8 mouse cellular contexts compared by ENCODE assay signal in the genomic region with DNA sequence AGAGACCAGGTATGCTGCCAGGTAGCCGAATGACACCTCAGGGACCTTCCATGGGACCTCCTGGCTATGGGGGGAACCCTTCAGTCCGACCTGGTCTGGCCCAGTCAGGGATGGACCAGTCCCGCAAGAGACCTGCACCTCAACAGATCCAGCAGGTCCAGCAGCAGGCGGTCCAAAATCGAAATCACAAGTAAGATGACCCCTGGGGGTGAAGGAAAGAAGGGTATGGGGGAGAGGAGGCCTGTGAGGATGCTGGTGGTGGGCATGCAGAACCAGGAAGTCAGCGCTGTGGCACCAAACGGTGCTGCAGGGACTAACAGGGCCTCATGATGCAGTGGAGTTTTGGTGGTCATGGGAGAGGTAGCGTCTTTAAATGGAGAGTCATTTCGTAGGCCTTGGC. TPM values are rescaled to one million over a fixed set of nuclear protein-coding genes. Genes with fewer than 3 reads are reported as not detected.
A peak's percentile ranks its signal among the peaks of the same experiment; 100 is the strongest.
DNase-seq lines count a peak whose midpoint lies in the region; ATAC-seq and TF ChIP-seq lines count a peak whose summit lies in the region.

No protein-coding gene starts in this region.

- H3K9me3 ChIP-seq in neural tube, embryonic 11.5 days (ENCODE audit: control insufficient read depth, low read length): no peaks in the 10 kb centered on the region
- H3K9me3 ChIP-seq in limb, embryonic 14.5 days (ENCODE audit: control insufficient read depth, low read length): no peaks in the 10 kb centered on the region
- no peaks in the 10 kb centered on the region for H3K9me3 ChIP-seq in stomach, embryonic 16.5 days (replicated peaks; ENCODE audit: control insufficient read depth, low read length)

- H3K4me3 ChIP-seq in neural tube, embryonic 11.5 days (ENCODE audit: low read depth, low read length): peak overlapping the region; percentile 85
- H3K4me3 ChIP-seq in limb, embryonic 14.5 days (replicated peaks; ENCODE audit: low read length): peak overlapping the region; percentile 86
- peak overlapping the region; percentile 86 for H3K4me3 ChIP-seq in stomach, embryonic 16.5 days (replicated peaks; ENCODE audit: low read length)

- WGBS in neural tube, embryonic 11.5 days: 64% methylated on average over 9 of the region's 9 CpGs
- 67% methylated on average over 9 of the region's 9 CpGs for WGBS in limb, embryonic 14.5 days
- WGBS in stomach, embryonic 16.5 days: 66% methylated on average over 9 of the region's 9 CpGs

- peaks cover 18% of the 10 kb centered on the region for H3K4me1 ChIP-seq in neural tube, embryonic 11.5 days (ENCODE audit: control insufficient read depth, insufficient read depth, low read length)
- peaks cover 19% of the 10 kb centered on the region for H3K4me1 ChIP-seq in limb, embryonic 14.5 days (ENCODE audit: control insufficient read depth, insufficient read depth, low read length)
- peaks cover 23% of the 10 kb centered on the region for H3K4me1 ChIP-seq in stomach, embryonic 16.5 days (ENCODE audit: control insufficient read depth, insufficient read depth, low read length)

- no peak for TF ChIP-seq POLR2A in limb, embryonic 14.5 days (IDR thresholded peaks at IDR 0.05; ENCODE audit: borderline replicate concordance, extremely low read depth, insufficient read depth, insufficient read length)

- no peak for ATAC-seq in neural tube, embryonic 11.5 days (ENCODE audit: insufficient read depth, low FRiP score, low TSS enrichment)
- no peak for ATAC-seq in limb, embryonic 14.5 days (ENCODE audit: low FRiP score, low read depth)
- ATAC-seq in stomach, embryonic 16.5 days (ENCODE audit: insufficient read depth, low FRiP score): no peak

- H3K36me3 ChIP-seq in neural tube, embryonic 11.5 days (ENCODE audit: control insufficient read depth, insufficient read depth, low read length): peaks cover 19% of the 10 kb centered on the region
- H3K36me3 ChIP-seq in limb, embryonic 14.5 days (ENCODE audit: control insufficient read depth, insufficient read depth, low read length): peaks cover 43% of the 10 kb centered on the region
- H3K36me3 ChIP-seq in stomach, embryonic 16.5 days (ENCODE audit: control insufficient read depth, insufficient read depth, low read length): peaks cover 9% of the 10 kb centered on the region

- peak overlapping the region; percentile 96; the same call in 1 of the 2 replicates for H3K27ac ChIP-seq in neural tube, embryonic 11.5 days (ENCODE audit: low read depth, low read length)
- no peak overlapping the region for H3K27ac ChIP-seq in limb, embryonic 14.5 days (replicated peaks; ENCODE audit: low read depth, low read length)
- 0 out of 2 replicates have a peak overlapping the region, but pooled peaks have one; percentile 26 for H3K27ac ChIP-seq in stomach, embryonic 16.5 days (ENCODE audit: low read length)

- no peaks in the 10 kb centered on the region for H3K27me3 ChIP-seq in neural tube, embryonic 11.5 days (ENCODE audit: control insufficient read depth, insufficient read depth, low read length)
- H3K27me3 ChIP-seq in limb, embryonic 14.5 days (ENCODE audit: control insufficient read depth, insufficient read depth, low read length): no peaks in the 10 kb centered on the region
- H3K27me3 ChIP-seq in stomach, embryonic 16.5 days (ENCODE audit: control insufficient read depth, insufficient read depth, low read length): no peaks in the 10 kb centered on the region

- peak overlapping the region; percentile 63 for H3K4me2 ChIP-seq in neural tube, embryonic 11.5 days (ENCODE audit: low read depth)
- H3K4me2 ChIP-seq in limb, embryonic 14.5 days (replicated peaks; ENCODE audit: low read depth, low read length, severe bottlenecking): peak overlapping the region; percentile 78
- H3K4me2 ChIP-seq in stomach, embryonic 16.5 days (ENCODE audit: low read depth, low read length): peak overlapping the region; percentile 68

- peak; percentile 30 for DNase-seq in adrenal gland, postnatal 14 days
- no peak for DNase-seq in adrenal gland, postnatal 10 days
- no peak for DNase-seq in neural tube, embryonic 11.5 days (ENCODE audit: low spot score)
- no peak for DNase-seq in neural tube, embryonic 10.5 days (ENCODE audit: extremely low spot score, low spot score)
- no peak for DNase-seq in limb, embryonic 14.5 days (ENCODE audit: low spot score)
- DNase-seq in gastrocnemius, postnatal 36 days: no peak
- DNase-seq in layer of hippocampus, adult 9-11 months: no peak

- peak overlapping the region; percentile 99 for H3K9ac ChIP-seq in neural tube, embryonic 11.5 days (ENCODE audit: low read length)
- H3K9ac ChIP-seq in limb, embryonic 14.5 days (ENCODE audit: low read depth, low read length, severe bottlenecking): peak overlapping the region; percentile 99
- peak overlapping the region; percentile 99 for H3K9ac ChIP-seq in stomach, embryonic 16.5 days (ENCODE audit: low read length)

- intact Hi-C loops in gastrocnemius, postnatal 36 days (cut with DNase I): no loop called here

RNA-seq across cellular contexts. Expression of a gene that starts 1.2 kb away (rescaled TPM):
- total RNA-seq in adrenal gland, postnatal 14 days (2021): 40.0 and 57.6 TPM in 2 replicates
- 10 to 100 TPM; 47.1 to 49.6 TPM for total RNA-seq in adrenal gland, postnatal 10 days (2021)
- 117 and 135 TPM in 2 replicates for polyA plus RNA-seq in neural tube, embryonic 11.5 days (2014; fragmentation: Nextera tagmentation; extraction: Ambion mirVana)
- 77.1 and 93.5 TPM in 2 replicates for polyA plus RNA-seq in limb, embryonic 14.5 days (2012; rRNA removed)
- polyA plus RNA-seq in limb, embryonic 14.5 days (2014; fragmentation: Nextera tagmentation; extraction: Ambion mirVana): 41.9 and 49.2 TPM in 2 replicates
- 17.0 and 20.9 TPM in 2 replicates for polyA plus RNA-seq in stomach, embryonic 16.5 days (2015; fragmentation: Nextera tagmentation; extraction: Ambion mirVana)
- total RNA-seq in gastrocnemius, postnatal 36 days (2021): 1 to 10 TPM; 5.5 to 6.1 TPM

RNA-seq across cellular contexts. Expression of a gene that starts 2.2 kb away (rescaled TPM):
- 17.6 and 18.1 TPM in 2 replicates for total RNA-seq in adrenal gland, postnatal 14 days (2021)
- total RNA-seq in adrenal gland, postnatal 10 days (2021): 10 to 100 TPM; 10.9 to 24.6 TPM
- not detected in 2 replicates for polyA plus RNA-seq in neural tube, embryonic 11.5 days (2014; fragmentation: Nextera tagmentation; extraction: Ambion mirVana)
- polyA plus RNA-seq in limb, embryonic 14.5 days (2012; rRNA removed): 0.63 TPM in 1 of 2 replicates, not detected in the other
- polyA plus RNA-seq in limb, embryonic 14.5 days (2014; fragmentation: Nextera tagmentation; extraction: Ambion mirVana): not detected in 2 replicates
- polyA plus RNA-seq in stomach, embryonic 16.5 days (2015; fragmentation: Nextera tagmentation; extraction: Ambion mirVana): not detected in 2 replicates
- total RNA-seq in gastrocnemius, postnatal 36 days (2021): 1 to 10 TPM in 1 of 2 experiments, not detected in 1; 1.2 TPM

RNA-seq across cellular contexts. Expression of a gene that starts 14.2 kb away (rescaled TPM):
- total RNA-seq in adrenal gland, postnatal 14 days (2021): 1,539 and 1,562 TPM in 2 replicates
- 1,000 to 10,000 TPM; 1,543 to 1,818 TPM for total RNA-seq in adrenal gland, postnatal 10 days (2021)
- 0.32 and 0.33 TPM in 2 replicates for polyA plus RNA-seq in neural tube, embryonic 11.5 days (2014; fragmentation: Nextera tagmentation; extraction: Ambion mirVana)
- polyA plus RNA-seq in limb, embryonic 14.5 days (2012; rRNA removed): 1.4 TPM in 2 replicates
- polyA plus RNA-seq in limb, embryonic 14.5 days (2014; fragmentation: Nextera tagmentation; extraction: Ambion mirVana): 0.15 and 0.22 TPM in 2 replicates
- polyA plus RNA-seq in stomach, embryonic 16.5 days (2015; fragmentation: Nextera tagmentation; extraction: Ambion mirVana): 7.4 and 9.2 TPM in 2 replicates
- 100 to 1,000 TPM; 569 to 657 TPM for total RNA-seq in gastrocnemius, postnatal 36 days (2021)

RNA-seq across cellular contexts. Expression of a gene that starts 22.3 kb away (rescaled TPM):
- 177 and 199 TPM in 2 replicates for total RNA-seq in adrenal gland, postnatal 14 days (2021)
- total RNA-seq in adrenal gland, postnatal 10 days (2021): 100 to 1,000 TPM; 178 to 185 TPM
- polyA plus RNA-seq in neural tube, embryonic 11.5 days (2014; fragmentation: Nextera tagmentation; extraction: Ambion mirVana): 134 and 135 TPM in 2 replicates
- 157 and 199 TPM in 2 replicates for polyA plus RNA-seq in limb, embryonic 14.5 days (2012; rRNA removed)
- 174 and 194 TPM in 2 replicates for polyA plus RNA-seq in limb, embryonic 14.5 days (2014; fragmentation: Nextera tagmentation; extraction: Ambion mirVana)
- 171 and 173 TPM in 2 replicates for polyA plus RNA-seq in stomach, embryonic 16.5 days (2015; fragmentation: Nextera tagmentation; extraction: Ambion mirVana)
- 100 to 1,000 TPM; 151 to 159 TPM for total RNA-seq in gastrocnemius, postnatal 36 days (2021)

RNA-seq across cellular contexts. Expression of a gene that starts 32.9 kb away (rescaled TPM):
- total RNA-seq in adrenal gland, postnatal 14 days (2021): 0.70 and 0.75 TPM in 2 replicates
- 1 to 10 TPM in 1 of 2 experiments, under 1 TPM in 1; 0.75 to 1.5 TPM for total RNA-seq in adrenal gland, postnatal 10 days (2021)
- polyA plus RNA-seq in neural tube, embryonic 11.5 days (2014; fragmentation: Nextera tagmentation; extraction: Ambion mirVana): 15.1 and 17.0 TPM in 2 replicates
- polyA plus RNA-seq in limb, embryonic 14.5 days (2012; rRNA removed): 3.4 TPM in 2 replicates
- polyA plus RNA-seq in limb, embryonic 14.5 days (2014; fragmentation: Nextera tagmentation; extraction: Ambion mirVana): 1.4 and 1.9 TPM in 2 replicates
- 0.89 and 0.92 TPM in 2 replicates for polyA plus RNA-seq in stomach, embryonic 16.5 days (2015; fragmentation: Nextera tagmentation; extraction: Ambion mirVana)
- total RNA-seq in gastrocnemius, postnatal 36 days (2021): under 1 TPM; 0.10 TPM
